Mouse (Mus musculus) midbrain, embryonic 14.5 days (tissue): ENCODE results near the gene Tmem52. TPM values are rescaled to one million over a fixed set of nuclear protein-coding genes. Genes with fewer than 3 reads are reported as not detected.
"Not testable (repeated sequence)": the region's sequence is repeated elsewhere in the genome, so short reads cannot be mapped to it uniquely, and the experiment has no call there.

Experiments
- ATAC-seq: fragments of 200-750 bp; cut with Nextera tagmentation; 2 replicates; pipeline ENCODE4 v1.8.0; 2017; ENCODE audit warnings: moderate number of reproducible peaks, moderate library complexity; ENCODE audit not compliant: low FRiP score, low TSS enrichment
- DNase-seq: peaks from one replicate; pipeline ENCODE4 v3.0.0-alpha.2; 2015
- H3K27ac ChIP-seq: fragments of 300-500 bp; sonication (generic); replicated peaks from 2 replicates; pipeline ENCODE4 v1.5.1; 2014; ENCODE audit warnings: mild to moderate bottlenecking, low read depth, low read length, moderate library complexity
- H3K27me3 ChIP-seq: fragments of 300-500 bp; sonication (generic); 2 replicates; pipeline ENCODE4 v1.6.1; 2014; ENCODE audit warnings: low read length, control low read depth, mixed read lengths; ENCODE audit not compliant: control insufficient read depth, insufficient read depth
- H3K36me3 ChIP-seq: fragments of 300-500 bp; sonication (generic); 2 replicates; pipeline ENCODE4 v1.6.1; 2014; ENCODE audit warnings: low read length, control low read depth; ENCODE audit not compliant: control insufficient read depth, insufficient read depth
- H3K4me1 ChIP-seq: fragments of 300-500 bp; sonication (generic); 2 replicates; pipeline ENCODE4 v1.6.1; 2014; ENCODE audit warnings: mild to moderate bottlenecking, antibody characterized with exemption, low read length, control low read depth; ENCODE audit not compliant: control insufficient read depth, insufficient read depth
- H3K4me2 ChIP-seq: fragments of 300-500 bp; sonication (generic); 2 replicates; pipeline ENCODE4 v1.6.1; 2014; ENCODE audit warnings: mild to moderate bottlenecking, low read length, moderate library complexity
- H3K4me3 ChIP-seq: fragments of 300-500 bp; sonication (generic); replicated peaks from 2 replicates; pipeline ENCODE4 v1.5.1; 2014; ENCODE audit warnings: low read depth, low read length
- H3K9ac ChIP-seq: fragments of 300-500 bp; sonication (generic); replicated peaks from 2 replicates; pipeline ENCODE4 v1.6.1; 2014; ENCODE audit warnings: mild to moderate bottlenecking, low read length, moderate library complexity
- H3K9me3 ChIP-seq: fragments of 300-500 bp; sonication (generic); 2 replicates; pipeline ENCODE4 v1.6.1; 2016; ENCODE audit warnings: low read length, control low read depth, mixed read lengths; ENCODE audit not compliant: control insufficient read depth
- WGBS: fragments of 180-500 bp; shearing (Covaris S2); extraction: QIAGEN DNeasy Blood & Tissue Kit; methylation state at CpG from one replicate; pipeline ENCODE4 v1.1.7; 2014; 5-methylcytosine and 5-hydroxymethylcytosine counted together
- polyA plus RNA-seq: library from polyadenylated mRNA; unstranded; fragments of >200 nt; fragmentation: Nextera tagmentation; extraction: Ambion mirVana; gene quantifications from 2 replicates; pipeline ENCODE4 v1.2.1, GENCODE M21; 2014

The Tmem52 gene
- polyA plus RNA-seq, 1 experiment from 2014 or later, result 0.57 TPM

DNA sequence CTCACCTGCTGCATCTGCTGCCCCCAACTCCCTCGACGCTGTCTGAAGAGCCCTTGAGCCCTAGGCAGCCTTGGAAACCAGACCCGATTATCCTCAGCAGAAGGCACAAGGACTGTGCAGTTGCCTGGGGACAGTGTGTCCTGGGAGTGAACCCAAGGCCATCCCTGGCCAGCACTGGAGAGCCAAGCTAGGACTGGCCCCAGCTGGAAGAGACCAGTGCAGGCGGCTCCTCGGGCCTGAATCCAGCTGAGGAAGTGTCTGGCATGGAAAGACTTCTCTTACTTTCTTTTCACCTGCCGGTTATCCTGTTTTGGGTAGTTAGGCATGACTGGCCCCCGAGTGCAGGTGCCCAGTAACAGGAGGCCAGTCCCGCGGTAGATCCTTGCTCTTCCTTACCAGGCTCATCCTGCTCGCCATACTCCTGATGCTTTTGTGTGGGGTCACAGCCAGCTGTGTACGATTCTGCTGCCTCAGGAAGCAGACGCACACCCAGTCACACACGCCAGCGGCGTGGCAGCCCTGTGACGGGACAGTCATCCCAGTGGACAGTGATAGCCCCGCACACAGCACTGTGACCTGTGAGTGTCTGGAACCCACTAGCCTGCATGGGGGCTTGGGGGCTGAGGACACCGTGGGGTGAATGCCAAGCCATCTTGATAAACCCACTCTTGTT, 812 bp downstream of the Tmem52 start:
- Histone ChIP-seq H3K27me3 (no peaks in the 10 kb centered on the region), H3K36me3 (no peaks in the 10 kb centered on the region), H3K27ac (no peak overlapping the region), H3K4me3 (no peak overlapping the region), H3K4me2 (no peak overlapping the region), H3K9ac (no peak overlapping the region), H3K4me1 (no peaks in the 10 kb centered on the region), H3K9me3 (no peaks in the 10 kb centered on the region)
- DNase-seq (no peak), ATAC-seq (no peak)
- 83% methylated on average over 18 of the region's 18 CpGs for WGBS

DNA sequence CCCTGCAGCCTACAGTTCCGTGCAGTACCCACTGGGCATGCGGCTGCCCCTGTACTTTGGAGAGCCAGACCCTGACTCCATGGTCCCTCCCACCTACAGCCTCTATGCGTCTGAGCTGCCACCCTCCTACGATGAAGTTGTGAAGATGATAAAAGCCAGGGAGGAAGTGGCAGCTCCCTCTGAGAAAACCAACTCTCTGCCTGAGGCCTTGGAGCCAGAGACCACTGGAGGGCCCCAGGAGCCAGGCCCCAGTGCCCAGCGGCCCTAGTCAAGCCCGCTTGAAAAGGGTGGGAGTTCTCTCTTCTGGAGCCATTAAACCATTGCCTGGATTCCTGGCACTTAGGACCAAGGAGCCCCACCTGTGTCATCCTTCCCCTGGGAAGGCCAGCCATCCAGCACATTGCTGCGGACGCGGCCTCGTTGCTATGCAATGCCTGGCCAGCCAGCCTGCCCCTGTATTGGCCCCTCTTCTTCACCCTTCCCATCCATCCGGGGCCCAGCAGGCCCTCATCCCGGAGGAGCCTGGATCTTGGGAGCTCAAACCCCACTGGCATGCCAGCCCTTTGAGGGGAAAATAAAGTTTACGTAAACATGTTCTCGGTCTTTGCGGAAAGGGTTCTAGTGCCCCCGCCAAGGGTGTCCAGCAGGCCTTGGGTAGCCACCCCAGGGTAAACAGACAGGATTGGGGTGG, 1.5 kb downstream of the Tmem52 start:
- WGBS, result 79% methylated on average over 16 of the region's 16 CpGs
- ATAC-seq (no peak), DNase-seq (no peak)
- H3K27ac ChIP-seq, result no peak overlapping the region
- H3K4me3 ChIP-seq, result no peak overlapping the region
- H3K36me3 ChIP-seq, result no peaks in the 10 kb centered on the region
- H3K4me2 ChIP-seq, result no peak overlapping the region
- H3K9me3 ChIP-seq, result no peaks in the 10 kb centered on the region
- H3K9ac ChIP-seq, result no peak overlapping the region
- no peaks in the 10 kb centered on the region for H3K27me3 ChIP-seq
- H3K4me1 ChIP-seq, result no peaks in the 10 kb centered on the region

DNA sequence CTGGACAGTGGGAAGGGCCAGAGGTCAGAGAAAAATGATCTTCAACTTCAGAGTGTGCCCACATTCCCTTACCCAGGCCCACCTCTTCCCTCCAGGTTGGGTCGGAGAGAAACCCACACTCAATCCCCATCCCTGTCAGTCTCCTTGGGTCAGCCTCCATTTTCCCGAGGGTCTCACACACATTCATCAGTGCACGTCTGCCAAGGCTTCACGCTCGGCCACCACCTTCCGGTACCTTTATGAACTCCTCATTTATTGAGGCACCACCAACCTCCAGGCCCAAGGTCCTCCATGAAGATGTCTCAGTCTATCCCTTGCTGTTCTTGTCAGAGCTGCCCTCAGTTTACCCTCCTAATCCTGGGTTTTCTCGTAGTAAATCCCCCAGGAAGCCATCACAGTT, 2.1 kb downstream of the Tmem52 start:
- Histone ChIP-seq H3K27ac (no peak overlapping the region), H3K4me1 (no peaks in the 10 kb centered on the region), H3K36me3 (no peaks in the 10 kb centered on the region), H3K4me2 (no peak overlapping the region), H3K4me3 (no peak overlapping the region), H3K27me3 (no peaks in the 10 kb centered on the region), H3K9ac (no peak overlapping the region), H3K9me3 (no peaks in the 10 kb centered on the region)
- ATAC-seq (no peak), DNase-seq (no peak)
- 82% methylated on average over 7 of the region's 7 CpGs for WGBS

DNA sequence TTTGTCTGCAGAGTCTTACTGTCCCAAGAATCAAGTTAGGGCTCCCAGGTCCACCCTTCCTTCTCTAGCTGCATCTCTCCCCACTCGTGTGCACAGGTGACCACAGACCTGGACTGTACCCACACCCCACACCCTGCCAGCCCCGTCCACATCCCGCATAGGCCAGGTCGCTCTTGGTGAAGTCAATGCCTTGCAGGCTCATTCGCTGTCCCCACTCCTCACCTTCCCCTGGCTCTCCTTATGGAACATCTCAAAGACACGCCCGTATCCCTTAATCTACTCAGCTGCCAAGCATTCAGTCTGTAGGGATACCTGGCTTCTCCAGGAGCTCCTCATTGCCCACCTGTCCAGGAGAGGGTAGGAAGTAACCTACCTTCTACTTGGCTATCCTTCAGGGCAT, 2.5 kb downstream of the Tmem52 start:
- H3K9ac ChIP-seq, result no peak overlapping the region
- DNase-seq (no peak), ATAC-seq (no peak)
- no peaks in the 10 kb centered on the region for H3K9me3 ChIP-seq
- no peak overlapping the region for H3K4me2 ChIP-seq
- no peak overlapping the region for H3K27ac ChIP-seq
- H3K36me3 ChIP-seq, result no peaks in the 10 kb centered on the region
- WGBS, result 89% methylated on average over 7 of the region's 7 CpGs
- no peaks in the 10 kb centered on the region for H3K27me3 ChIP-seq
- no peaks in the 10 kb centered on the region for H3K4me1 ChIP-seq
- no peak overlapping the region for H3K4me3 ChIP-seq

DNA sequence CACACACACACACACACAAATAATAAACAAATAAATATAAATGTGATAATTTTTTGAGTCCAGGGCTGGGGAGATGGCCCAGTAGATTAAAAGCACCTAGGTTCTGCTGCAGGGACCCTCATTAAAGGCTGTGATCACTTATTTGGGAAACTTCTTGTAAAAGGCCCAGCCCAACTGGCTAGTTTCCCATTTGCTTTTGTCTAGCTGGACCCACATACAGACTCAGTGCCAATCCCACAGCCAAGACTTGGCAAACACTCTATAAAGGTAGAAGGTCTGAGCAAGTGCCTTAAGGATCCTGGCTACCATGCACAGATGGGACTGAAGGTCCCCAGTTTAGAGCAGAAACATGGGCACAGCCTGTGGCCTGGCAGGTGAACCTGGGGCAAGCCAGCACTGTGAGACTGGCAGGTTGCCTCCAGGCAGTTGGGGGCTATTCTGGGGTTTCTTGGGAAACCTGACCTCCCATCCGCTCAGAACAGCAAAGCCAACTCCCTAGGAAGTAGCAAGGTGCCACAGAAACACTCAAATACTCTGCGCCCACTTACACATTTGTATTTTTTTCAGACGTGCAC, 3.9 kb downstream of the Tmem52 start:
- Histone ChIP-seq H3K4me3 (no peak overlapping the region), H3K27me3 (no peaks in the 10 kb centered on the region), H3K4me2 (no peak overlapping the region), H3K9me3 (no peaks in the 10 kb centered on the region), H3K27ac (no peak overlapping the region), H3K4me1 (no peaks in the 10 kb centered on the region), H3K9ac (no peak overlapping the region), H3K36me3 (no peaks in the 10 kb centered on the region)
- DNase-seq (no peak), ATAC-seq (no peak)
- 78% methylated on average over 3 of the region's 3 CpGs for WGBS

DNA sequence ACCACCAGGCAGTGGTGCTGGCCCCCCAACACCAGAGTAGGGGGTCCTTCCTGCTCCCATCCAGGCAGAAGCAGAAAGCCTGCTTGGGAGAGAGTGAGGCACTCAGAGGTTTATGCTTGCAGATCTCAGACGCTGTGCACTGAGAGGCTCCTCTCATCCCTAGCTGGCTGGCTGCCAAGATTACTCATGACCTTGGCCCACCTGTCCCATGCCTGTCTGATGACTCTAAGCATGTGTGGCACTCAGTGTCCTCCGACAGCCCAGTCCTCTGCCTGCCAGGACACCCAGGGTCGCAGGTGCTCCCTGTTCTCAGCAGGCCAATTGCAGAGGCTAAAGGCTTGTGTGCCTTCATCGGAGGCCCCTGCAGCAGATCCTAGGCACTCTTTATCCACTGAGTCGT, 4.4 kb downstream of the Tmem52 start:
- ATAC-seq, result no peak
- 62% methylated on average over 5 of the region's 5 CpGs for WGBS

DNA sequence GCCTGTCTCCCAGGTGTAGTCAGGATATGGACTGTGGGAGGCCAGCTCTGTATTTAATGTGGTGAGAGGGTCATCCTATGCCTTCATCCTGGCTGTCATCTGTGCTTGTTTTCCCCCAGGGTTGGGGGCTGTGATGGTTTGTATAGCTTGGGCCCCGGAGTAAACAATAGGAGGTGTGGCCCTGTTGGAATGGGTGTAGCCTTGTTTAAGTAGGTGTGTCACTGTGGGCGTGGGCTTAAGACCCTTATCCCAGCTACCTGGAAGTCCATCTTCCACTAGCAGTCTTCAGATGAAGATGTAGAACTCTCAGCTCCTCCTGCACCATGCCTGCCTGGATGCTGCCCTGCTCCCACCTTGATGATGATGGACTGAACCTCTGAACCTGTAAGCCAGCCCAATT, 4.9 kb downstream of the Tmem52 start:
- not testable (repeated sequence) for H3K36me3 ChIP-seq, ATAC-seq, H3K4me3 ChIP-seq, H3K9me3 ChIP-seq, H3K27me3 ChIP-seq, DNase-seq, H3K9ac ChIP-seq, H3K4me2 ChIP-seq, H3K27ac ChIP-seq, H3K4me1 ChIP-seq
- 77% methylated on average over 2 of the region's 2 CpGs for WGBS

More for the DNA sequence above, 4.4 kb downstream of the Tmem52 start:
- no peaks in the 10 kb centered on the region for H3K9me3 ChIP-seq
- no peak overlapping the region for H3K4me2 ChIP-seq
- H3K4me3 ChIP-seq, result no peak overlapping the region
- H3K36me3 ChIP-seq, result no peaks in the 10 kb centered on the region
- H3K9ac ChIP-seq, result no peak overlapping the region
- H3K27ac ChIP-seq, result no peak overlapping the region
- no peaks in the 10 kb centered on the region for H3K4me1 ChIP-seq
- H3K27me3 ChIP-seq, result no peaks in the 10 kb centered on the region
- no peak for DNase-seq

DNA sequence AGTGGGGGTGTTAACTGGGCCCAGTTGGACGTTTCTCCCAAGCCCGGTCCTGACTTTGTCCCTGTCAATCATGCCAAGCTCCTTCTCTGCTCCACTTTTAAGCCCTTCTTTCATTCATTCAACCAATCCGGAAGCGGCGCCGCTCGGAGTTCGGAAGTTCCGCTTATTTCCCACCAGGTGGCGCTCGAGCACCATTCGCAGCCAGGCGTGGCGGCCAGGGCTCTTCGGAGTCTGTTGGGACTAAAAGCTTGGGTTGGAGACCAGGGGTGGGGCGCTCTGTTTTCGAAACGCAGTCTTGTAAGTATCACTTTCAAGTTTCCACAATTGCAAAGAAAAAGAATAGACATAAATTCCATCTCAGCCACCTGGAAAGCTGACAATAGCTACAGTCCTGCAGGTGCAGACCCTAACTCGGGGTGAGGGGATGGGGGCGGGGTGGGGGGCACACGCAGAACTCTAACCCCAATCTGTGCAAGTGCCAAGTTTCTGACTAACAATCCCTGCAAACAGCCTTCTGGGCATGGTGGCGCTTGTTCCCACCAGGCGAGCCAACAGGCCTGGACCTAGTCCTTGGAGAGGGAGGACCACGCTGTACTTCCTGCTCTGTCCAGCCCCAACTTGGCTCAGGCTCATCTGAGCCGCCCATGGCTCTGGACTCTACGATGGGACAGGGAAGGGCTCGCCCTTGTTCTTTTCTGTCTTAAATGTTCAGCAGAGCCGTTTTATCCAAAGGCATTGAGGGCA, 12.6 kb downstream of the Tmem52 start:
- 23% methylated on average over 28 of the region's 28 CpGs for WGBS
- H3K27me3 ChIP-seq, result no peaks in the 10 kb centered on the region
- no peaks in the 10 kb centered on the region for H3K4me1 ChIP-seq
- H3K36me3 ChIP-seq, result no peaks in the 10 kb centered on the region
- peak overlapping the region; percentile 33 for H3K4me2 ChIP-seq
- no peak overlapping the region for H3K9ac ChIP-seq
- peak; percentile 90 for DNase-seq
- H3K27ac ChIP-seq, result no peak overlapping the region
- H3K9me3 ChIP-seq, result no peaks in the 10 kb centered on the region
- no peak overlapping the region for H3K4me3 ChIP-seq
- ATAC-seq, result peak; percentile 50; the same call in 1 of the 2 replicates
